Mouse (Mus musculus): Measurements from ENCODE around the gene Tmsb10.

- TF ChIP-seq EP300 (IDR thresholded peaks at IDR 0.05) (no peak), CTCF (IDR thresholded peaks at IDR 0.05) (no peak)
These were observed 28.7 kb downstream of the Tmsb10 start for GRCm38 (mm10) chr6:72929795-72930398.

Measured in lung, postnatal 0 days (tissue).